8 mouse cellular contexts compared by ENCODE assay signal in the genomic region with DNA sequence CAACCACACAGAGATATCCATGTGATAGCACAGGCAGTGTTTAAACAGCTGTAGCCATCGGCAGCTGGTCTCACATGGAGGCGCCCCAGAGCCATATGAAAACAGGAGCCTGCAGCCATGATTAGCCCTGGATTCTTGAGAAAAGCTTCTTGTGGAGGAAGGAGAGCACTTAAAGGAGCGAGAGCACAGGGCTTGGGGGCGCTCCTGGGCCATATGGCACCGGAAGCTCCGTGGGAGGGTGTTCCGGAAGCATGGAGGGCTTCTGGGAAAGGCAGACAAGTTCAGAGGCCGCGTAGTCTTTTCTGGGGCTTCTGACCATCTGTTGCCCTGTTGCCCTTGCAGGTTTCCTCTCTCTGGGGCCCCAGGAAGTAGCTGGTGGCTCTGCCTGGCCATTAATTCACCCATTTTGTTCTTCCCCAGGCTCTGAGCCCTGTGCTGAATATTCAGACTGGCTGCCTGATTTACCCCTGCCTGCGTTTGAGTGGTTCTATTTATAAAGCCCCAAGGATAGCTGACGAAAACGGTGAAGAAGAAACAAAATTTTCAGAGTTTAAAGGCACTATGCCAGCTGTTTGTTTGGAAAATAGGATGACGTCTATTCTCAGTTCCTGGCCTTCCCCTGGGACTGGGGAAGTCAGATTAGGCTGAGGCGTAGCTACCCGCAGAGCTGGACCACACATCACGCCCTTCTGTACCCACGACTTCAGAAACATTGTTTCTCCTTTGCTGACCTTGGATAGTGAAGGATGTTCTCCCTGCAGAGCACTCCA. TPM values are rescaled to one million over a fixed set of nuclear protein-coding genes. Genes with fewer than 3 reads are reported as not detected.
DNase-seq lines count a peak whose midpoint lies in the region; ATAC-seq lines count a peak whose summit lies in the region.

No protein-coding gene starts in this region.

- no peak for DNase-seq in frontal cortex, postnatal 36 days (ENCODE audit: low spot score in 2 of 2)
- peak; percentile 41 for DNase-seq in adrenal gland, adult 8-10 months
- DNase-seq in kidney, postnatal 25 days: peak; percentile 48 to 64
- DNase-seq in midbrain, embryonic 14.5 days: no peak
- DNase-seq in Muller cell, postnatal 12 days (ENCODE audit: inconsistent ontology term): no peak

- no peaks in the 10 kb centered on the region for H3K27me3 ChIP-seq in heart, embryonic 13.5 days (replicated peaks)
- H3K27me3 ChIP-seq in midbrain, embryonic 14.5 days (ENCODE audit: control insufficient read depth, insufficient read depth, low read length): no peaks in the 10 kb centered on the region

- H3K4me2 ChIP-seq in heart, embryonic 13.5 days: peak overlapping the region; percentile 6; the same call in 1 of the 2 replicates
- no peak overlapping the region for H3K4me2 ChIP-seq in midbrain, embryonic 14.5 days (ENCODE audit: low read length)

- peak overlapping the region; percentile 69 for H3K27ac ChIP-seq in heart, embryonic 13.5 days (replicated peaks)
- H3K27ac ChIP-seq in midbrain, embryonic 14.5 days (replicated peaks; ENCODE audit: low read depth, low read length): 0 out of 2 replicates have a peak overlapping the region, but pooled peaks have one; percentile 45

- no peaks in the 10 kb centered on the region for H3K9me3 ChIP-seq in heart, embryonic 13.5 days
- H3K9me3 ChIP-seq in midbrain, embryonic 14.5 days (ENCODE audit: control insufficient read depth, low read length): no peaks in the 10 kb centered on the region

- H3K36me3 ChIP-seq in heart, embryonic 13.5 days: no peaks in the 10 kb centered on the region
- H3K36me3 ChIP-seq in midbrain, embryonic 14.5 days (ENCODE audit: control insufficient read depth, insufficient read depth, low read length): no peaks in the 10 kb centered on the region

- no peak overlapping the region for H3K4me3 ChIP-seq in heart, embryonic 13.5 days
- H3K4me3 ChIP-seq in midbrain, embryonic 14.5 days (replicated peaks; ENCODE audit: low read depth, low read length): no peak overlapping the region

- ATAC-seq in frontal cortex, adult (ENCODE audit: low TSS enrichment): peak; percentile 47
- no peak for ATAC-seq in heart, embryonic 13.5 days (ENCODE audit: extremely low read depth, insufficient number of reproducible peaks, low FRiP score, low TSS enrichment)
- ATAC-seq in midbrain, embryonic 14.5 days (ENCODE audit: low FRiP score, low TSS enrichment): no peak
- ATAC-seq in erythroid progenitor cell, adult 5-6 weeks (replicated peaks; ENCODE audit: low FRiP score, poor library complexity, severe bottlenecking): no peak

- 37% methylated on average over 17 of the region's 17 CpGs for WGBS in heart, embryonic 13.5 days
- 65% methylated on average over 17 of the region's 17 CpGs for WGBS in midbrain, embryonic 14.5 days

- H3K4me1 ChIP-seq in heart, embryonic 13.5 days: peaks cover 21% of the 10 kb centered on the region
- H3K4me1 ChIP-seq in midbrain, embryonic 14.5 days (ENCODE audit: control insufficient read depth, insufficient read depth, low read length): no peaks in the 10 kb centered on the region

- H3K9ac ChIP-seq in heart, embryonic 13.5 days: peak overlapping the region; percentile 54; the same call in 1 of the 2 replicates
- no peak overlapping the region for H3K9ac ChIP-seq in midbrain, embryonic 14.5 days (replicated peaks; ENCODE audit: low read length)

RNA-seq across cellular contexts. Expression of gene Cops3, which starts 45.8 kb away (rescaled TPM):
- 100 to 1,000 TPM in 2 of 4 experiments, 10 to 100 TPM in 2; 96.1 to 110 (median 102) TPM for total RNA-seq in adrenal gland, adult 8-10 months (2022)
- polyA plus RNA-seq in heart, embryonic 13.5 days (2015; fragmentation: Nextera tagmentation; extraction: Ambion mirVana): 152 and 169 TPM in 2 replicates
- polyA plus RNA-seq in midbrain, embryonic 14.5 days (2014; fragmentation: Nextera tagmentation; extraction: Ambion mirVana): 200 and 213 TPM in 2 replicates
- total RNA-seq in erythroid progenitor cell, adult 5-6 weeks (2015; ENCODE audit: low replicate concordance): 57.4 and 74.6 TPM in 2 replicates
- 40.9 and 42.7 TPM in 2 replicates for total RNA-seq in erythroid progenitor cell, adult 5-6 weeks (2017; ENCODE audit: low replicate concordance)

RNA-seq across cellular contexts. Expression of gene Nt5m, which starts 46.2 kb away (rescaled TPM):
- 10 to 100 TPM; 26.2 to 34.5 (median 32.1) TPM for total RNA-seq in adrenal gland, adult 8-10 months (2022)
- polyA plus RNA-seq in heart, embryonic 13.5 days (2015; fragmentation: Nextera tagmentation; extraction: Ambion mirVana): 36.3 and 36.5 TPM in 2 replicates
- polyA plus RNA-seq in midbrain, embryonic 14.5 days (2014; fragmentation: Nextera tagmentation; extraction: Ambion mirVana): 68.2 and 73.5 TPM in 2 replicates
- total RNA-seq in erythroid progenitor cell, adult 5-6 weeks (2015; ENCODE audit: low replicate concordance): 2.9 and 7.9 TPM in 2 replicates
- total RNA-seq in erythroid progenitor cell, adult 5-6 weeks (2017; ENCODE audit: low replicate concordance): 2.1 and 2.5 TPM in 2 replicates

Comparison
In these comparisons a context has a peak if more than half of its experiments do, and no peak if none do; other contexts are left out.
1. DNase-seq: peak in adrenal gland, adult 8-10 months (single experiment) and kidney, postnatal 25 days (2 of 2); none in frontal cortex, postnatal 36 days (0 of 2), midbrain, embryonic 14.5 days (single experiment) and Muller cell, postnatal 12 days (single experiment).